Mouse (Mus musculus) kidney, adult 11 months (tissue): Measurements from ENCODE around the gene Arhgef28.

Source experiments
- DNase-seq: peaks from one replicate; pipeline ENCODE4 v3.0.0; 2022

Arhgef28 gene

DNA sequence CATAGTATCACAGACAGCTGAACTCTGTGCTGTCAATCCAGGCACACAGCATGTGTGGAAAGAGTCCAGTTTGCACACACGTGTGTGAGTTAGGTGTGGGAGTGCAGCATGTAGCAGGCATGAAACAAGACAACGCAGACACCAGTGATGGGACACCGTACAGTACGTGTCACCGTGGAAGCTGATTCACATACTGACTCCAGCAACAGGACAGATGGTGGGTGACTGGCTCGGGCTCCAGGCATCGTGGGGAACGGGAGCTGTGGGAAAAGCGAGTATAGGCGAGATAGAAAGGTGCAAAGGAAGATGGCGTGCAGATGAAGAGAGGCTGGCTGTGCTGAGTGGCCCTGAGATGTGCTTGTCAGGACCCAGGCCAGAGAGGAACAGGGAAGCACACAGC is 23.9 kb downstream of the Arhgef28 start:
- DNase-seq: no peak

DNA sequence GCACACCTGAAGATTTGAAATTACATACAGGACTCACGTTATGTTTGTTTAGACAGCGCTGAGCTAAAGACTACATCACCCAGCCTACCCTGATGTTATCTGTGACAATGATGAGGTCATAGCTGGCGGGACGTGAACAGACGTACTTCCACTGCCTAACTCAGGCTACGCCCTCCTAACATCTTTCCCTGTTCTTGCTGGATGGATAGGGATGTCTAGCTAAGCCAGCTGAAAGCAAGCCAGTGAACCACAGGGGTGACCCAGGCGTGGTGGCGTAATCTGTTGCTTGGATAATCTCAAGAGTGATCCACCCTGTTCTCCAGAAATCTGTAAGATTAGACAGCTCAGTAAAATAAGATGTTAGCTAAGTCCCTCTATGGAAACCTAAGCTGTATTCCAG is 25.6 kb downstream of the Arhgef28 start:
- no peak for DNase-seq

DNA sequence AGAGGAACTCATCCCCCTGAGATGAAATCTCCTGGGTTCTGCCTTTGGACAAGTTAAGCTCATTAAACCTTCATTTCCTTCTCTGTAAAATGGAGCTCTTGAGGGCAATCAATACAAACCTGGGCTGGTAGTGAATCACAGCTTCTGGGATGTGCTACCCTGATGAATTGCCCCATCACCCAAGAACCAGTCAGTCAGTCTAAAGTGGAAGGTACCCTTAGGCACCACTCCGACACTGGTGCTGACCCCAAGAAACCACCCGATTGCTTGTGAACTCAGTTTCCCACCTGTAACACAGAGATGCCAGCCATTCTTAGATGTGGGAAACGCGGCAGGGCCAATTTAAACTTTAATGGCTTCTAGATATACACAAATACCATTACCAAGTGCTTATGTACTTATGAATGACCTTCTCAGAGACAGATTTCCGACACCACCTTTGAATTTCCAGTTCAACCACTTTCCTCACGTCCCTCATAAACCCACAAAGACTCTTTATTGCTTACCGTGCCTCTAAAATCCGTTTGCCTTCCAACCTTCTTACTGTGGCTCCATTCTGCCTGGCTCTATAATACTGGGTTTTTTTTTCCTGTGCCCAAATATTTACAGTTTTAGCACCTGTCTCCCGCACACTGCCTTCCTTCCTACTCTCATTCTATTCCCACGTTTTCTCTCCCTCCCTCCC is 30.8 kb downstream of the Arhgef28 start:
- DNase-seq: no peak

DNA sequence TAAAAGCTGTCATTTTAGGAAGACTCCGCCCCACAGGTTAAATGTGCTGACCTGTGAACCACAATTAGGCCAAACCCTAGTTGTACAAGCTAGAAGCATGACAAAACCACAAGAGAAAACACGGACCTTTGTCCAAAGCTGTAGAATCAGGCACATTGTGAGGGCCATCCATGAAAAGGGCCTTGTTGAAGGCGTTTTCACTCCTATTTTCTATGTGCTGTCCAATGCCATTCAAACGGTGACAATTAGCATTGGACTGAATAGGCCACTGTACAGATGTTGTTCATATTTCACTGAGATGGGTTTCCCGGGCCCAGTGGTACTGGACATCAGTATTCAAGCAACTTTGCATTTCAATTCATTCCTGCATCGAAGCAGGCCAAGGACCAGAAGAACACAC is 33.2 kb downstream of the Arhgef28 start:
- no peak for DNase-seq

DNA sequence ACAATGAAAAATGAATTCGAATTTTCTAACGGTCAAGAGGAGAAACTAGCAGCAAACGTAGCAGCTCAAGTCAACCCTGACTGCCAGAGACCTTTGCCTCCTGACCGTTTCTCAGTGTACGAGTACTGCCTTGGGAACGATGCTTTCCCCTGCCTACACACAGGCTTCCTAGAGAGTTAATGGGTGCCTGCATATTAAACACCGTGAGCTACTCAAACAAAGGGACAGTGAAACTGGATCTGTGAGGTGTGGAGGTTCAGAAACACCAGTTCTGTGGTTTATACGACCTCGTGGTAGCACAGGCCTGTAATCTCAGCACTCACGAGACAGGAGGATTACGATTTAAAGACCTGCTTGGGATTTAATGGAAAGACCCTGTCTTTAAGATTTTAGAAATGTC is 33.9 kb downstream of the Arhgef28 start:
- no peak for DNase-seq

DNA sequence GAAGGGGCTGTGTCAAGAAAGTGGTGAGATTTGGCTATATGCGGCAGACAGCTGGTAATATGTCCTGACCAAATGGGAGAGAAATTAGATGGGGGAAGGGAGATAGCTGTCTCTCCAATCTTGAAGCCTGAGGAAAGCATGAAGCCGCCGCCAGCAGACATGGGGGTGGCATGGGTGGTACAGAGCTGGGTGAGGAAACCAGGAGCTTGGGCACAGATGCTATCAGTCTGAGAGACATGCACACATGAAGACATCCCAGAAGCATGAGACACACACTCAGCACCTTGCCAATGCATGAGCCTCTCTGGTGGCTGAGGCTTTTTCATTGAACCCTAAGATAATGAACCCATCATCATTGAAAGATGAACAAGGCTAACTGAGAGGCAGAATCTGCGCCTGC is 34.5 kb downstream of the Arhgef28 start:
- DNase-seq: no peak

DNA sequence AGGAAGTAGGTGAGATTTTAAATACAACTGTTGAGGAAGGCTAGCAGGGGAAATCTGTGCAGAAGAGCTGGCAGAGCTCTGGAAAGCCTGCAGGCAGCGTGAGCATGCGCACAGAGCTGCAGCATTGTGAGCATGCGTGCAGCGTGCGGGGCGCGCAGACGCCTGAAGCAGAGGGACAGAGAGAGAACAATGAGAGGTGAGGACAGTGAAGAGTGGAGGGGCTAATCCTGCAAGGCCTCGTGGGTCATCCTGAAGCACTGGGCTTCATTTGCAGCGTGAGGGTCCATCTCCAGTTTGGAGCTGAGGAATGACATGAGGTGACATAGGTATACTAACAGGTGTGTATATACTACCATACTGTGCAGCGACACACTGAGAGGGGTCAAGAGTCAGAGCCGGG is 35.0 kb downstream of the Arhgef28 start:
- DNase-seq: no peak

DNA sequence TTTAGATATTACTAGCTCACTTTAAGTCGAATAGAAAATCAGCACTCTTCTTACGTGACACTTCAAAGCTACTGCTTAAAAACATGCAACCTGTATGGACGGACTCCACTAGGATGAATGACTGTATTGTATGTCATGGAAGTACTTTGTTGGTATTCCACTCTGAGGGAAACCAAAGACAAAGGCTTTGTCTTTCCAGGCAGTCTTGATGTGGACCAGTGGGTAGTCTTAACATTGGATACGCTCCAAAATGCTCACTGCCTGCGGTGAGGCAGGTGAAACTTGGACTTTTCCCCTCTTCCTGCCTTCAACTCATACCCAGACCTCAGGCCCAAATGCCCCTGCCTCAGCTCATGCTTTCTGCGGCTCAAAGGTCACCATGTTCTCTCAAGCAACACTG is 41.4 kb downstream of the Arhgef28 start:
- no peak for DNase-seq

DNA sequence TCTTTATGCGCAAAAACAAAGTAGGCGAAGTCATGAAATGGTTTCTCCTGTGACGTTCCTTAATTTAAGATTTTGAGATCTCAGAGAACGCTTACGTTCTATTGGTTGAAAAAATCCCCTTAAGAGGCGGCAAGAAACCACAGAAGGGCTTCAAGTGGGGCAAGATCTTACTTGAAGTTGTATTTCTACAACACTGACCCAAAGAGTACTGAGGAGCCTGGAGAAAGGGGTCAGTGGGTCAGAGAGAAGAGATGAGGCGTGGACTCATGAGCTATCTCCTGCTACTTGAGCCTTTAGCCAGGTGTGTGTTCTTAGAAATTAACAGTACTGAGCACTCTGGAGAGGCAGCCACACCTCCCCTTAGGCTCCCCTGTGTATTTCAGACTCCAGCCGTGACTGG is 44.7 kb downstream of the Arhgef28 start:
- no peak for DNase-seq

DNA sequence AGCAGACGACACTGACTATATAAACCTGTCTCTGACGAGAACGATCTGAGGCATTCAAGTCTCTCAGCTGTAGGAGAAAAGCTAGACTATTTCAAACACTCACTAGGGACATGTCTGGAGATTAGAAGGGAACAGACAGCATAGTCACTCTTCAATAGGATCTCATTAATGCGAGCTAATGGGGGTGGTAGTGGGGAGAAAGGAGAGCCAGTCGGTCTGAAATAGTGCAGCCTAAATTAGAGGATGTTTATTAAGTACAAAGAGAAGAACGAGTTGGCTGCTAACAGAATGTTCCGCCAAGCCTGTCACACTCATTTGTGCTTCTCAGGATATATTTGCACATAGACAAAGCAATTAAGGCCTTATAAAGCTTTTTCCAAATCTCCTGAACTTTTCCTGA is 49.6 kb downstream of the Arhgef28 start:
- DNase-seq: no peak

DNA sequence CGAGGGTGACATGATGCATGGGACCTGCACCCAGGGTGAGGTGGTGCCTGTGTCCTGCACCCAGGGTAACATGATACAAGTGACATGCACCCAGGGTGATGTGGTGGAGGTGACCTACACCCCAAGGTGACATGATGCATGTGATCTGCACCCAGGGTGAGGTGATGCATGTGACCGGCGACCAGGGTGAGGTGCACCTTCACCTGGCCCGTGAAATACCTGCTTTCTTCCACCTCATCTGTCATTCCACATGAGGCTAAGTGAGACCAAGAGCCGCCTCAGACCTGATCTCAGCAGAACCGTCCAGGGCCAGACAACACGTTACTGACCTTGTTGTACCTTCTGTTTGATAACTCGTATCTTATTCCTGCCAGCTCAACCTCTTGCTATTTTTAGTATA is 53.5 kb downstream of the Arhgef28 start:
- no peak for DNase-seq

DNA sequence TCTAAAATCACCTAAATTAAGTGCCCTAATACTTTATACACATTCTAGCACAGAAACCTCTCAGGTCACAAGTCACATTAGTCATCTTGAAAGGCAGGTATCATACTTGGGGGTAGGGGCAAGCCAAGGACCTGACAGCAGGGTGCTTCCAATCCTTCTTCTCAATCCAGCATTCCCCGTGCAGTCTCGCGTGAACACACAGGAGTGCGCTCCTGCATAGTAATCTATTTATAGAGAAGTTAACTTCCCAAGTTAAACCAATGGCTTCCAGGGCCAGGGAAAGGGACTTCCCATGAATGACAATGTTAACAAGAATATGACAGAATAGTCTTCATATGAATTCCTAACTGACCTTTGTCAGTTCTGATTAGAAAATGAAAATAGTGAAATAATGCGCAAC is 58.7 kb downstream of the Arhgef28 start:
- no peak for DNase-seq

DNA sequence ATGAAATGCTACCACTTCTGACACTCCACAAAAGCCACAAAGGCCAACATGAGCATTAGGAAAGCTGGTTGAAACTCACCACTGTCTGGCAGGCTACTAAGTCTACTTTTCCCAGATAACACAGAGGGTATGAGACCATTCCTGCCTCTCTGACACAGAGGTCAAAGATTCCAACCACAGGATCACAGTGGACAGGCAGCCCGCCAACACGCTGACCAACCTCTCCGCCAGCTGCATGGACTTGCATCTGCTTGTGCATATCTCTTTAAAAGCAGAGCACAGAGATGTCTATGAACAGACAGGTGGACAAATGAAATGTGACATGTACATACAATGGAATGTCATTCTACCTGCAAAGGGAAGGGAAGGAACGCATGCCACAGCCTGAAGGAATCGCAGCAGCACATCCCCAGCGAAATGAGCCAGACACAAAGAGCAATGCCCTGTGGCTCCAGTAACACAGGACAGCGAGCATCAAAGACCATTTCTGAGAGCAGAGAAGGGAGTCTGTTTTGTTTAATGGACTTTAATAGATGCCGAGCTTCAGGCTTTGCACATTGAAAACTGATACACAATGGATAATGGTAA is 59.6 kb downstream of the Arhgef28 start:
- no peak for DNase-seq

DNA sequence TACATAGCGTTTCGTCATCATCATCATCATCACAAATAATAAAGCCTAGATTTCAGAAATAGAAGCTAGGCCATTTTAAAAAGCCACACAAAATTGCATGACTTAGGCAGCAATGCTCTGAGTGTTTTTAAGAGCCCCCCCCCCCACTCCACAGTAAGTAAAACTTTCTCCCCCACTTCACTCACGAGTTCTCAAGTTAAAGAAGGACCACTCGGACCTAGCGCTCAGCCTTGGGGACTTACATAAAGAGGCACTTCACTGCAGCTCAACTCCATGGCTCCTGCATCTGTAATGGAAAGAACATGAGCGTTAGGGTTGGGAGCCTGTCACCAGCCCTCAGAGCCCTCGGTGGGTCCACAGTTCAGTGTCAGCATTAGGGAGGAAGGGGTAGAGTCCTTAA is 60.9 kb downstream of the Arhgef28 start:
- DNase-seq: no peak

DNA sequence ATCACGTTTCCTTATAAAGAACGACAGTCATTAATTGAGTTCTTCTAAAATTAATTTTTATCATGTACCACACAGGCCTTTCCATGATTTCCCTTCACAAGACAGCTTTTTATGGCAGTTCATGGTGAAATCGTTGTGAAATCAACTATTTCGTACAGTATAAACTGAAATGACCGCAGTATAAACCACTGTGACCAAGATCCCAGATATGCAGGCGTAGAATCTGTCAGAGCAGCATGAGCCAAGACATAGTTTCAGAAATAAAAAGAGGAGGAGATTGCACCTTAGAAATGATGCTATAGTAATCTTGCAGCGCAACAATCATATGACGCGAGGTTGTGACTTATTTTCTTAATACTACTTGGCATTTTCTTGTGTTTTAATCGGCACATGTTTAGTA is 63.2 kb downstream of the Arhgef28 start:
- DNase-seq: no peak

DNA sequence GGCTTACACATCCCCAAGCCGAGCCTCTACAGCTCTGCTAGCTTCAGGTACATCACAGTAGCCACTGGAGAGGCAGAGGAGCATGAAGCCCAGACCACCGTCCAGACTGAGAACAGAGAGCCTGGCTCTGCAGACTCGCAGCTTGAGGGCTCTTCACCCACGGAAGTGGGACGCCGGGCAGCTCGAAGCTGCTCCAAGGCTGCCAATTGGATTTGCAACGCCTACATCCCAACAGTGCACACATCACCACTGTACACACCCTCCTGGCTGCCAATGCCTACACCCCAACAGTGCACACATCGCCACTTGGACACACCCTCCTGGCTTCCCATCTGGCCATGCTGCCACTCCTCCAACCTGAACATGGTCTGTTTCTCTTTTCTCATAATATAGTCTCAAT is 65.6 kb downstream of the Arhgef28 start:
- DNase-seq: no peak

DNA sequence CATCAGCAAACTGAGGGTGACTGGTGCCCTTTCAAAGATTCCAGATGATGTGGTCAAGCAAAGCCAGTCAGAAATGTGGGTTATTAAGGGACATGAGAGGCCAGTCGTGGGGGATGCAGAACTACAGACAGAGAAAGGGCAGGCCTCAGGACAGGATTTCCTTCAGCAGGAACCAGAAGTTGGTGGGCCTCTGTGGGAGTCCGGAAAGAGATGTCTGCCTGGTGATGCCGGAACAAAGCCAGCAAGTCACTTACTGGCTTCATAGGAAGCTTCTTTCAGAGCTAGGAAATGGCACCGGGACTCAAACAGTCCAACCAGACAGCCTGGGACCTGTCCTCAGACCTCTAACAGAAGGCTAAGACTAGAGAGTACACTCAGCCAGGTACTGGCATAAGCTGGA is 67.5 kb downstream of the Arhgef28 start:
- peak; percentile 11 for DNase-seq

DNA sequence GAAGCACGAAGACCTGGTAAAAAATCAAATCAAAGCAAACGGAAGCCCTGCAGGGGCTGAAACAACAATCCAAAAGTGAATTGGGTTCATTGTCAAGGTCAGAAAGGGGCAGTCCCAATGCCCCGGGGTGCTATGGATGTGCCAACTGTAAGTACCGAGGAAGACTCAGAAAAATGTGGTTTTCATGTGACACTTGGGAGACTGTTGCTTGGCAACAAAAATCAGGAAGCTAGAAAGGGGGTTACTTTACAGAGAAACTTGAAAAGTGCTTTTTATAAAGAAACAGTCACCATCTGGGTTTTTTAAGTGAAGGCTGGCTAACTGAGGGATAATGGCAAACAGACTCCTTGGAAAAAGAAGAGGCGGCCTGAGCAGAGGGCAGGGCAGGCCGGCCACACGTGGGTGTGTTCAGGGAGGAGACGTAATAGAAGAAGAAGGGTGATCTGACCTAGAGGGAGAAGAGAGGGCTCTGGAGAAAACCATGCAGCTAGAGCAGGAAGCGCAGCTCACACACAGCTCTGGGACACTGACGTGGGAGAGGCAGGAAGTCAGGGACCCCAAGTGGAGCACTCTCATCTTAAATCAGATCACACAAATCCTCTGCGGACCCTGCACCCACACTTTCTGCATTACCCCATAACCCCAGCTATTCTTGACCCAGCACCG is 70.2 kb downstream of the Arhgef28 start:
- no peak for DNase-seq

DNA sequence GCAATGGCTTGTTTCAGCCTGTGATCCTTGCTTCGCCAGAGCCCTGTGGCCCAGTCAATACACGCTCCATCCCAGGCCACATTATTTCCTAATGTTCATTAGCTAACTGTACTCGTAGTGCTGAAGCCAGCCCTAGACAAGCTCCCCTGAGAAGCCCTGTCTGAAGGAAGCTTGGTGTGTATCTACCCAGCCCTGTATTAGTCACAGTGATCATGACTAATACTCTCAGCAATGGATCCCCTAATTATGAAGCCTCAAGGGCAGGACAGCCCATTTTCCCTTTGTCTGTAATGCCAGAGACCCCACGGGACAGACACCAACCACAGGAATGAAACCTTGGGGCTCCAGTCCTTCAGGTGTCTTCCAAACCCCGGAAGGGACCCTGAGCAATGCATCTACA is 73.3 kb downstream of the Arhgef28 start:
- DNase-seq: no peak

DNA sequence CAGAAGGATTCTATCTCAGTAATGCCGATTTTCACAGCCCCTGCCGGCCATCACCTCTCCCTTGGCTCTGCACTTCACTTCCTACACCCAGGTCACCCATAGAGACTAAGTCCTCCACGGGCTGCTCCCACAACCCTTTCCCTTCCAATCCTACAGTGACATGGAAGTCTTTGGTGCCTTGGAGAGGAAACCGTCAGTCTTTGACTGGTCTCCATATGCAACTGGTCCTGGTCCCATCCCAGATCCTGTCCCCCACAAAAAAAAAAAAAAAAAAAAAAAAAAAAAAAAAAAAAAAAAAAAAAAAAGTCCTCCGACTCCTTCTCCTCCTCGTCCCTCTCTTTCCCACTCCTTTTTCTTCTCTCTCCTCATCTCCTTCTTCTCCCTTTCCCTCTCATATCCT is 74.0 kb downstream of the Arhgef28 start:
- DNase-seq: no peak

DNA sequence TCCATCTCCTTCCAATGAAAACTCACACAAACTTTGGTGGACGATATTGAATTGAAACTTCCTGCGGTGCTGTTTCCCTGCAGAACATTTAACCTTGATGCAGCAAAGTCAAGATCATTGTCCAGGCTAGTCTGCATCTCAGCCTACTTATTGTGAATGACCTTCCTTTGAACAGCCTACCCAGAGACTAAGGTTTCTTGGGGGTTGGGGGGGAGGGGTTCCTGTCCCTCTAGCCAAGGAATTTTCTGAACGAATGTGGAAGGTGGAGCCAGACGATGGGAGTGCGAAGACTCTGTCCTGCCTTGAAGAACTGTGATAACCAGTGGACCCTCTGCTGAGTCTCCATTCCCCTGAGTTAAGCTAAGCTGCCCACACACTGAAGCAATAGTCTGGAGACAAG is 80.6 kb downstream of the Arhgef28 start:
- DNase-seq: no peak

DNA sequence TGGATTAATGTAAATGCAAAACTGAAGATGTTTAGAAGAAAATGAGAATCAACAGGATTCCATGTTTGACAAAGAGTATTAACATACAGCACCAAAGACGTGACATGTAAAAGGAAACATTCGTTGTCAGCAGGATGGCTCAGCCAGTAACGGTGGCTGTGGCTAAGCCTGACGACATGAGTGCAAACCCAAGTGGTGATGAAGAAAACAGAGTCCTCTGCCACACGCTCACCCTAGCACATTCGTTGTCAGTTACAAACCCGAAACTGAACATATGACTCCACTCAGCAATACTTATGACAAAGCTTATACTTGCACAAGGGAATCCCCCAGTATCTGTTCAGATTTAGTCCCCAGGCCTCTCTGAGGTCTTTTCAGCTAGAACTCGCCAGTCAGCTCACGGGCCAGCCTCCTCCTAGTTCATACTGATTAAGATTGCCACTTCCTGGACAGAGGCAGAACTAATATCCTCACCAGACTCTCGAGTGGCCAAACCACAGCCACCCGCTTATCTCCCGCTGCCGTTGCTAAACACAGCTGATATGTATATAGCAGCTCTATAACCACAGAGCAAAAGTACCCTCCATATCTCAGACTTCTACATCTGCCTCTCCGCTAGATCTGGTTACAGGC is 82.0 kb downstream of the Arhgef28 start:
- DNase-seq: no peak

DNA sequence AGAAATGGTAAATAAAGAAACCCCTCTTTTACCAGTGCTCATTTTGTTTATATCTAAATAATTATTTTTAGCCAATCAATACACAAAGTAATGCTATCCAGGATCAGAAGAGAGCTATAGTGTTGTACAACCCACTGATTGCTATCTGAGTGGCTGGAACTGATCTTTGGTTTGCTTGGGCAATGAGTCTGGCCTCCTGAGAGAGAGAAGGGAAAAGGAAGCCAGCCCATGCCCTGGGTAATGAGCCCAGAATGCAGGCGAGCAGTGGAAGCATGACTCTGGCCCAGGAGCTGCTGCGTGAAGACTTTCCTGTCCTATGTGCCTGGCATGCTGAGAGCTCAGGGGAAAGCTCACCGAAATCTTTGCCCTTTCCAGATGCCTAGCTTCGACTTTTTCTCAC is 83.5 kb downstream of the Arhgef28 start:
- no peak for DNase-seq

DNA sequence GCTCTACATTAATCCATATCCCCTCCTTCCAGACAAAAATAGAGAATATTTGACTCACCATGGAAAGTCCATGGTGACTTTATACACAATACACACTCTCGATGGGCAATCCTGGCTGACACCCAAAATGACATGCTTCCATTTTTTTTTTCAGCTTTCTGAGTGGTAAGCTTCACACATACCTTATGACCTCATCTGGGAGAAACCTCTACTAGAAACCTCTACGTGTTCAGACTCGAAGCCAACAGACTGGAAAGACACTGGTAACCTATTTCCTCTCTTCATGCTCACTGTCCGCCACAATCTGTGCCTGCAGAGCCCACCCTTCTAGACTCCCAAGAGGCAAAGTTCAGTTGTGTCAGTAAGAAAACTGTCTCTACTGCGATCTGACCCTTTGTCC is 84.2 kb downstream of the Arhgef28 start:
- DNase-seq: no peak
